ENCODE assay signal across 8 mouse cellular contexts in genomic region chr4:83350719-83351118, GRCm38 (mm10). TPM values are rescaled to one million over a fixed set of nuclear protein-coding genes. Genes with fewer than 3 reads are reported as not detected.
DNase-seq lines count a peak whose midpoint lies in the region; ATAC-seq and TF ChIP-seq lines count a peak whose summit lies in the region.

No protein-coding gene starts in this region.

- TF ChIP-seq CTCF in brain, embryonic 14.5 days (IDR thresholded peaks at IDR 0.05; ENCODE audit: borderline replicate concordance, extremely low read depth, insufficient read depth, insufficient read length): no peak
- TF ChIP-seq CTCF in gastrocnemius, adult 2 months (IDR thresholded peaks at IDR 0.05): no peak

- H3K27me3 ChIP-seq in forebrain, embryonic 15.5 days: no peaks in the 10 kb centered on the region
- H3K27me3 ChIP-seq in forebrain, embryonic 11.5 days (ENCODE audit: control insufficient read depth, insufficient read depth, low read length): no peaks in the 10 kb centered on the region
- H3K27me3 ChIP-seq in lung, embryonic 15.5 days: no peaks in the 10 kb centered on the region

- peak; percentile 94 for ATAC-seq in forebrain, embryonic 15.5 days (replicated peaks)
- no peak for ATAC-seq in forebrain, embryonic 11.5 days (replicated peaks; ENCODE audit: low FRiP score)
- ATAC-seq in lung, embryonic 15.5 days (ENCODE audit: borderline replicate concordance, extremely low read depth, low FRiP score, low TSS enrichment): peak; percentile 78; the same call in 1 of the 2 replicates

- no peaks in the 10 kb centered on the region for H3K9me3 ChIP-seq in forebrain, embryonic 15.5 days
- no peaks in the 10 kb centered on the region for H3K9me3 ChIP-seq in forebrain, embryonic 11.5 days (ENCODE audit: control insufficient read depth, low read length)
- no peaks in the 10 kb centered on the region for H3K9me3 ChIP-seq in lung, embryonic 15.5 days

- H3K4me3 ChIP-seq in forebrain, embryonic 15.5 days: no peak overlapping the region
- H3K4me3 ChIP-seq in forebrain, embryonic 11.5 days (ENCODE audit: low read depth, low read length): no peak overlapping the region
- H3K4me3 ChIP-seq in gastrocnemius, adult 2 months: no peak overlapping the region
- no peak overlapping the region for H3K4me3 ChIP-seq in lung, embryonic 15.5 days

- TF ChIP-seq POLR2A in brain, embryonic 14.5 days (IDR thresholded peaks at IDR 0.05; ENCODE audit: borderline replicate concordance, extremely low read depth, insufficient read depth, insufficient read length, poor library complexity, severe bottlenecking): no peak

- H3K4me1 ChIP-seq in forebrain, embryonic 15.5 days: peaks cover 15% of the 10 kb centered on the region
- no peaks in the 10 kb centered on the region for H3K4me1 ChIP-seq in forebrain, embryonic 11.5 days (replicated peaks; ENCODE audit: control insufficient read depth, insufficient read depth, low read length)
- no peaks in the 10 kb centered on the region for H3K4me1 ChIP-seq in lung, embryonic 15.5 days

- no peak overlapping the region for H3K4me2 ChIP-seq in forebrain, embryonic 15.5 days (replicated peaks)
- H3K4me2 ChIP-seq in forebrain, embryonic 11.5 days (ENCODE audit: low read depth, low read length, severe bottlenecking): no peak overlapping the region
- no peak overlapping the region for H3K4me2 ChIP-seq in lung, embryonic 15.5 days

- 23% methylated on average over 6 of the region's 6 CpGs for WGBS in forebrain, embryonic 15.5 days
- WGBS in forebrain, embryonic 11.5 days: 76% methylated on average over 6 of the region's 6 CpGs
- 38% methylated on average over 6 of the region's 6 CpGs for WGBS in lung, embryonic 15.5 days

- H3K27ac ChIP-seq in forebrain, embryonic 15.5 days (replicated peaks): peak overlapping the region; percentile 56; the same call in 1 of the 2 replicates
- no peak overlapping the region for H3K27ac ChIP-seq in forebrain, embryonic 11.5 days (ENCODE audit: low read depth, low read length)
- H3K27ac ChIP-seq in gastrocnemius, adult 2 months: peak overlapping the region; percentile 71; the same call in 1 of the 2 replicates
- no peak overlapping the region for H3K27ac ChIP-seq in lung, embryonic 15.5 days

- no peaks in the 10 kb centered on the region for H3K36me3 ChIP-seq in forebrain, embryonic 15.5 days
- no peaks in the 10 kb centered on the region for H3K36me3 ChIP-seq in forebrain, embryonic 11.5 days (ENCODE audit: control insufficient read depth, insufficient read depth, low read length)
- H3K36me3 ChIP-seq in lung, embryonic 15.5 days: no peaks in the 10 kb centered on the region

- intact Hi-C loops in gastrocnemius, adult 2 months (cut with DNase I): loop anchor here (2.0 to 5.0 kb wide), 2 partner anchors 26 to 48 kb away; partner anchors contain the start of gene Ttc39b

- DNase-seq in forebrain, embryonic 11.5 days (ENCODE audit: low spot score): no peak
- peak; percentile 96 for DNase-seq in brain, embryonic 14.5 days (ENCODE audit: low read depth)
- DNase-seq in gastrocnemius, adult 2 months: peak; percentile 92
- peak; percentile 60 to 64 for DNase-seq in kidney, postnatal 36 days
- DNase-seq in urinary bladder, postnatal 14 days (ENCODE audit: low spot score): peak; percentile 73
- DNase-seq in spleen, postnatal 14 days (ENCODE audit: low spot score in 2 of 2): no peak

- H3K9ac ChIP-seq in forebrain, embryonic 15.5 days (replicated peaks): no peak overlapping the region
- no peak overlapping the region for H3K9ac ChIP-seq in forebrain, embryonic 11.5 days (ENCODE audit: low read length)
- no peak overlapping the region for H3K9ac ChIP-seq in lung, embryonic 15.5 days

RNA-seq across cellular contexts. Expression of gene Ttc39b, which starts 26.7 kb away (rescaled TPM):
- 11.7 and 13.7 TPM in 2 replicates for polyA plus RNA-seq in forebrain, embryonic 15.5 days (2015; fragmentation: Nextera tagmentation; extraction: Ambion mirVana)
- 3.4 and 4.0 TPM in 2 replicates for polyA plus RNA-seq in forebrain, embryonic 11.5 days (2014; fragmentation: Nextera tagmentation; extraction: Ambion mirVana)
- 6.2 and 10.6 TPM in 2 replicates for polyA plus RNA-seq in brain, embryonic 14.5 days (2012; rRNA removed)
- total RNA-seq in gastrocnemius, adult 2 months (2021): 1 to 10 TPM; 4.0 to 6.9 TPM
- 3.3 and 3.9 TPM in 2 replicates for polyA plus RNA-seq in lung, embryonic 15.5 days (2015; fragmentation: Nextera tagmentation; extraction: Ambion mirVana)

Comparison
In these comparisons a context has a peak if more than half of its experiments do, and no peak if none do; other contexts are left out.
1. H3K27ac ChIP-seq: peak in forebrain, embryonic 15.5 days (single experiment) and gastrocnemius, adult 2 months (single experiment); none in forebrain, embryonic 11.5 days (single experiment) and lung, embryonic 15.5 days (single experiment).
2. DNase-seq: peak in brain, embryonic 14.5 days (single experiment), gastrocnemius, adult 2 months (single experiment), kidney, postnatal 36 days (2 of 2) and urinary bladder, postnatal 14 days (single experiment); none in forebrain, embryonic 11.5 days (single experiment) and spleen, postnatal 14 days (0 of 2).